Mouse (Mus musculus) 3T3-L1 (cell line): Measurements from ENCODE around the gene Itga5.

Experiments used
- DNase-seq: peaks from one replicate; pipeline ENCODE4 v3.0.0-alpha.2; 2015; ENCODE audit warnings: low read depth, low spot score

Itga5 gene

DNA sequence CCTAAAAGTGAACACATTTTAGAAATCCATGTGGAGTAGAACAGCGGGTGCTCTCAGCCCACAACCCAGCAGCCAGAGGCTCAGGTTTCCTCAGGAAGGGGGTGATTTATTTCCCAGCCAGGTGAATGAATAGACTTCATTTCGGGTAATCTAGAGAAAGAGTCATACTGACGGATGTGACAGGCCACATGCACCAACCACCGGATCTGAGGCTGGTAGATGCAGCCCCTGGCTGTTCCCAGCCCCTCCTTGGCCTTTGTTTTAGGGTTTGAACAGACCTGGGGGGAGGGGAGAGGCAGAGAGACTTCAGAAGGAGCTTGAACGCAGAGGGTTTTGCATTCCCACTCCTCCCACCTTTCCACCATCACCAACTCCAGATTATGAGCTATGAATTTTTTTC lies 70.7 kb downstream of the Itga5 start:
- DNase-seq = no peak

DNA sequence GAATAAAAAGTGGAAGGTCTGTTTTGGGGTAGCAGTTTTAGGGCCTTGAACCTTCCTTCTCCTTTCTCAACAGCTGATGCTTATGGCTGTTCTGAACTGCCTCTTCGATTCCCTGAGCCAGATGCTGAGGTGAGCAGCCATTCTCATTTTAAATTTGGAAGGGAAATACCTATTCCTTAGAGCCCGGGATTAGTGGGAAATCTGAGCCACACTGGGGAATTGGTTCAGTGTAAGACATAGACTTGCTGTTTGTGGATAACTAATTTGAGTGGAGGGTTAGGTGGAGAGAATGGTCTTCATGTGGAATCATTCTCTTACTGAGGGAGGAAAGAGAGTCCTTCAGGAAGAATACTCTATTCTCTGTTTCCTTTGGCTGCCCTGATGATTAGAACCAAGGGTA lies 71.9 kb downstream of the Itga5 start:
- DNase-seq = no peak
